Mouse (Mus musculus) G1E (cell line): ENCODE measurements around the gene Baz2b. TPM values are rescaled to one million over a fixed set of nuclear protein-coding genes. Genes with fewer than 3 reads are reported as not detected.
A peak's percentile ranks its signal among the peaks of the same experiment; 100 is the strongest.

Experiments used
- ATAC-seq: 2 replicates; pipeline ENCODE4 v1.8.0; 2016; ENCODE audit warnings: mild to moderate bottlenecking; ENCODE audit not compliant: insufficient number of reproducible peaks, poor library complexity, low FRiP score, severe bottlenecking; ENCODE audit errors: extremely low read depth
- DNase-seq: peaks from one replicate; pipeline ENCODE4 v3.0.0; 2012; ENCODE audit warnings: low spot score
- H3K27me3 ChIP-seq: 2 replicates; pipeline ENCODE4 v1.6.1; 2012; ENCODE audit warnings: mild to moderate bottlenecking, low read length, inconsistent platforms; ENCODE audit not compliant: insufficient read depth
- H3K36me3 ChIP-seq: replicated peaks from 2 replicates; pipeline ENCODE3; 2012; ENCODE audit warnings: mild to moderate bottlenecking, inconsistent platforms
- H3K4me1 ChIP-seq: 2 replicates; pipeline ENCODE4 v1.6.1; 2012; ENCODE audit warnings: low read depth, low read length, inconsistent platforms, mixed read lengths; ENCODE audit not compliant: insufficient read depth
- H3K4me3 ChIP-seq: 2 replicates; pipeline ENCODE4 v1.5.1; 2012; ENCODE audit warnings: low read depth, mild to moderate bottlenecking, inconsistent platforms, low read length, moderate library complexity, mixed read lengths
- H3K9me3 ChIP-seq: replicated peaks from 2 replicates; pipeline ENCODE4 v1.6.1; 2012; ENCODE audit warnings: inconsistent platforms
- CTCF ChIP-seq: IDR thresholded peaks from 2 replicates; pipeline ENCODE4 v1.5.1; 2012; ENCODE audit warnings: low read depth, low read length, inconsistent platforms, mixed read lengths
- GATA1 ChIP-seq: IDR thresholded peaks from 2 replicates; pipeline ENCODE4 v1.6.1; 2012; ENCODE audit warnings: borderline replicate concordance, low read length, inconsistent platforms, mixed read lengths
- GATA2 ChIP-seq: IDR thresholded peaks from 2 replicates; pipeline ENCODE4 v1.6.1; 2012; ENCODE audit warnings: low read depth, low read length, inconsistent platforms, borderline replicate concordance
- POLR2AphosphoS5 ChIP-seq: IDR thresholded peaks from 2 replicates; pipeline ENCODE4 v1.6.1; 2012; ENCODE audit warnings: low read depth, low read length, inconsistent platforms; ENCODE audit not compliant: insufficient replicate concordance
- TAL1 ChIP-seq: conservative IDR thresholded peaks from 2 replicates; pipeline ENCODE4 v1.6.1; 2012; ENCODE audit warnings: low read depth, low read length, inconsistent platforms, mixed read lengths
- polyA plus RNA-seq: library from polyadenylated mRNA; stranded (reverse); fragments of >175 nt; gene quantifications from 2 replicates; pipeline ENCODE4 v1.2.3, GENCODE M21; 2012
- total RNA-seq, 2 experiments: library from RNA; stranded (forward) in 1 of 2; stranded (reverse) in 1 of 2; fragments of 200-1000 nt in 1 of 2; fragments of >200 nt in 1 of 2; fragmentation: Nextera tagmentation in 1 of 2; gene quantifications; 2 replicates each; pipeline ENCODE4 v1.2.3; 2014 to 2017

Gene Baz2b
- total and polyA plus RNA-seq, 3 experiments, result 13.2 to 104 (median 66.5) TPM

GRCm38 (mm10) chr2:60166878-60167277 is 42.8 kb downstream of the Baz2b start:
- Histone ChIP-seq H3K36me3 (no peaks in the 10 kb centered on the region), H3K4me1 (peaks cover 19% of the 10 kb centered on the region), H3K9me3 (peaks cover 3% of the 10 kb centered on the region; the same call in 1 of the 2 replicates), H3K4me3 (no peak overlapping the region), H3K27me3 (no peaks in the 10 kb centered on the region)
- TF ChIP-seq CTCF (no peak), GATA1 (no peak), GATA2 (no peak), POLR2AphosphoS5 (no peak), TAL1 (no peak)
- DNase-seq (no peak), ATAC-seq (no peak)

DNA sequence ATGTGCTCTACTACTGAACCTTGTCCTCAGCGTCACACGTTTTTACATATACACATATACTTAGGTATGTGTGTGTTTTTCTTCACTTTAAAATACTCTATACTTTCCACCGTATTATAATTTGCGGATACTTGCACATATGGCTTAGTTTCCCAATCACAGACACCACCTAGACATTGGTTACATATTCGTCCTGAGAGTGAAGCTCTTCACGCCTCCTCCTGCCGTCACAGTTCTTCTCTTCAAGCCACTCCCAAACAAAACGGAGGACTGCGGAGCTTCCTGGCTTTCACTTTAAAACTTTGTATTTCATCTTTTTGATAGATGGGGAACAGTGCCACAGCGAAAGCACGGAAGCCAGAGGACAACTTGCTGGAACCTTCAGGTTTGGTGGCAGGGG is 44.0 kb downstream of the Baz2b start:
- ATAC-seq, result no peak
- no peak for DNase-seq
- no peak for TF ChIP-seq POLR2AphosphoS5
- TF ChIP-seq GATA1, result no peak
- no peak for TF ChIP-seq CTCF
- no peak for TF ChIP-seq TAL1
- no peak for TF ChIP-seq GATA2
- Histone ChIP-seq H3K4me1 (peaks cover 17% of the 10 kb centered on the region), H3K36me3 (no peaks in the 10 kb centered on the region), H3K27me3 (no peaks in the 10 kb centered on the region), H3K4me3 (no peak overlapping the region), H3K9me3 (peaks cover 3% of the 10 kb centered on the region; the same call in 1 of the 2 replicates)

- Histone ChIP-seq H3K4me3 (no peak overlapping the region; the same call in 1 of the 2 replicates), H3K4me1 (peaks cover 17% of the 10 kb centered on the region), H3K27me3 (no peaks in the 10 kb centered on the region; the same call in 1 of the 2 replicates), H3K36me3 (no peaks in the 10 kb centered on the region), H3K9me3 (no peaks in the 10 kb centered on the region)
- TF ChIP-seq TAL1, result peak; percentile 95
- no peak for TF ChIP-seq GATA1
- ATAC-seq (peak; percentile 100), DNase-seq (peak; percentile 28)
Observed at GRCm38 (mm10) chr2:60163744-60164143, 45.9 kb downstream of the Baz2b start.

- ATAC-seq (no peak), DNase-seq (no peak)
- H3K9me3 ChIP-seq, result no peaks in the 10 kb centered on the region
- H3K4me1 ChIP-seq, result no peaks in the 10 kb centered on the region
- H3K27me3 ChIP-seq, result no peaks in the 10 kb centered on the region
- no peaks in the 10 kb centered on the region for H3K36me3 ChIP-seq
- TF ChIP-seq GATA2, result no peak
- TF ChIP-seq POLR2AphosphoS5, result no peak
- no peak for TF ChIP-seq TAL1
- no peak for TF ChIP-seq GATA1
- no peak for TF ChIP-seq CTCF
- no peak overlapping the region for H3K4me3 ChIP-seq
Observed at GRCm38 (mm10) chr2:60152481-60152880, 57.2 kb downstream of the Baz2b start.

DNA sequence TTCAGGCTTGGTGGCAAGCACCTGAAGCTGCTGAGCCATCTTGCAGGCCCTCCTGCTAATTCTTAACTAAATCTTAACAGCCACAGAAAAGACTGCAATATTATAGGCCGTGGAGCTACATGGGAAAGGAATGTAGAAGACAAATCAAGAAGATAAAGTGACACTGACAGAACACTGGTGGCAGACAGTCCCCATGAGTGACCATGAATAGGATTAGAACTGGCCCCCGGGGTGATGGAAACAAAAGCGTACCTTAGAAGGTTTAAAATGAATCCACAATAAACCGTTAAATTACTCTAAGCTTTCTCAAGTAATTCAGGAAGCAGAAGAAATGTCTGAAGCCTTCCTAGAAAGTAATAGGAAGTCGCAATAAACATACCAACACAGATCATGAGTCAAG is 61.0 kb downstream of the Baz2b start:
- H3K9me3 ChIP-seq, result no peaks in the 10 kb centered on the region
- ATAC-seq, result no peak

GRCm38 (mm10) chr2:60147428-60147827 is 62.2 kb downstream of the Baz2b start:
- TF ChIP-seq TAL1 (no peak), GATA1 (no peak), GATA2 (no peak), CTCF (no peak)
- Histone ChIP-seq H3K36me3 (no peaks in the 10 kb centered on the region), H3K9me3 (no peaks in the 10 kb centered on the region), H3K4me1 (peaks cover 13% of the 10 kb centered on the region), H3K4me3 (no peak overlapping the region), H3K27me3 (peaks cover 2% of the 10 kb centered on the region; the same call in 1 of the 2 replicates)
- ATAC-seq, result no peak
- DNase-seq, result no peak

More for the DNA sequence above, 61.0 kb downstream of the Baz2b start:
- Histone ChIP-seq H3K4me1 (peaks cover 5% of the 10 kb centered on the region; the same call in 1 of the 2 replicates), H3K36me3 (no peaks in the 10 kb centered on the region), H3K4me3 (no peak overlapping the region), H3K27me3 (no peaks in the 10 kb centered on the region)
- DNase-seq, result no peak
- TF ChIP-seq POLR2AphosphoS5 (no peak), CTCF (no peak), GATA1 (no peak), TAL1 (no peak), GATA2 (no peak)

DNA sequence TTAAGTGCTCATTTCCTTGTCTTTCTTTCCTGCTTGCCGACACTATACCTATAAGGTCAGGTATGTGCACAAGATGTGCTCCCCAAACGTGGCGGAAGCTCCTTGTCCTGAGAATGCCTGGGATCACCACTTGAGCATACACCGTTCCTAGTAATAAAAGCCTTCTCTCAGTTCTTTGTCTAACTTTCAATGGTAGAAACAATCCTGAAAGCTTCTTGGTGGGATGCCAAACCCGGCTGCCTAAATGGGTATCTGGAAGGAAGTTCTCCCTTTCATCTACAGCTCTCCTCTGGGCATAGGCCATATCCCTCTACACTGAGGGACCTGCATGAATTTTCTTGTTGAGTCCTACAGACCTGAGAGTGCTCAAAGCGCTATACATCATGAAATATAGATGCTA is 63.9 kb downstream of the Baz2b start:
- no peak overlapping the region for H3K4me3 ChIP-seq
- DNase-seq (no peak), ATAC-seq (no peak)
- TF ChIP-seq POLR2AphosphoS5 (no peak), TAL1 (no peak), CTCF (no peak), GATA2 (no peak), GATA1 (no peak)
- peaks cover 2% of the 10 kb centered on the region; the same call in 1 of the 2 replicates for H3K27me3 ChIP-seq
- no peaks in the 10 kb centered on the region for H3K36me3 ChIP-seq
- peaks cover 19% of the 10 kb centered on the region for H3K4me1 ChIP-seq
- H3K9me3 ChIP-seq, result no peaks in the 10 kb centered on the region
